Mouse (Mus musculus) cerebellum, adult 11 months (tissue): ENCODE measurements around the gene Bnc1.

Experiments used
- DNase-seq: peaks from one replicate; pipeline ENCODE4 v3.0.0; 2022

Bnc1 gene

GRCm38 (mm10) chr7:81992131-81993061 lies at the start of gene Bnc1:
Bnc1 (minus strand) TSS chr7:81992292.
- DNase-seq = no peak

- no peak for DNase-seq
Measured at GRCm38 (mm10) chr7:82033347-82033746, 41.3 kb upstream of the Bnc1 start.

GRCm38 (mm10) chr7:82029666-82030065 lies 37.6 kb upstream of the Bnc1 start:
- DNase-seq = no peak

GRCm38 (mm10) chr7:82025802-82026201 lies 33.7 kb upstream of the Bnc1 start:
- DNase-seq = no peak

- DNase-seq = no peak
Measured at GRCm38 (mm10) chr7:82023676-82024075, 31.6 kb upstream of the Bnc1 start.

GRCm38 (mm10) chr7:82022404-82022803 lies 30.3 kb upstream of the Bnc1 start:
- no peak for DNase-seq

GRCm38 (mm10) chr7:82018031-82018430 lies 25.9 kb upstream of the Bnc1 start:
- no peak for DNase-seq

GRCm38 (mm10) chr7:82016751-82017710 lies 24.9 kb upstream of the Bnc1 start:
- DNase-seq = no peak

- no peak for DNase-seq
Measured at GRCm38 (mm10) chr7:82012472-82012871, 20.4 kb upstream of the Bnc1 start.

GRCm38 (mm10) chr7:82011534-82012401 lies 19.7 kb upstream of the Bnc1 start:
- DNase-seq = no peak

GRCm38 (mm10) chr7:82007151-82007550 lies 15.1 kb upstream of the Bnc1 start:
- DNase-seq = no peak

GRCm38 (mm10) chr7:82004228-82004627 lies 12.1 kb upstream of the Bnc1 start:
- no peak for DNase-seq

- DNase-seq = no peak
Measured at GRCm38 (mm10) chr7:81999816-82000215, 7.7 kb upstream of the Bnc1 start.

- no peak for DNase-seq
Measured at GRCm38 (mm10) chr7:81999372-81999771, 7.3 kb upstream of the Bnc1 start.

GRCm38 (mm10) chr7:81995975-81996374 lies 3.9 kb upstream of the Bnc1 start:
- no peak for DNase-seq

GRCm38 (mm10) chr7:81995126-81995525 lies 3.0 kb upstream of the Bnc1 start:
- DNase-seq = no peak

- no peak for DNase-seq
Measured at GRCm38 (mm10) chr7:81993140-81993539, 1.0 kb upstream of the Bnc1 start.

- no peak for DNase-seq
Measured at GRCm38 (mm10) chr7:81991611-81992061, 456 bp downstream of the Bnc1 start.

- no peak for DNase-seq
Measured at GRCm38 (mm10) chr7:81991116-81991515, 976 bp downstream of the Bnc1 start.

GRCm38 (mm10) chr7:81983651-81984050 lies 8.4 kb downstream of the Bnc1 start:
- DNase-seq = no peak

GRCm38 (mm10) chr7:81978304-81978703 lies 13.8 kb downstream of the Bnc1 start:
- DNase-seq = no peak

- no peak for DNase-seq
Measured at GRCm38 (mm10) chr7:81974616-81975015, 17.5 kb downstream of the Bnc1 start.
